Mouse (Mus musculus) olfactory bulb, adult 2 months (tissue): ENCODE measurements around the gene Adgrb2.

Source experiments
- CTCF ChIP-seq: fragments of 200-500 bp; IDR thresholded peaks from 2 replicates; pipeline ENCODE4 v1.5.1; 2012; ENCODE audit warnings: low read depth, mild to moderate bottlenecking, low read length, moderate library complexity; ENCODE audit not compliant: insufficient read depth
- POLR2A ChIP-seq: fragments of 200-500 bp; IDR thresholded peaks from 2 replicates; pipeline ENCODE4 v1.6.1; 2012; ENCODE audit warnings: mild to moderate bottlenecking, low read depth, low read length, moderate library complexity; ENCODE audit not compliant: insufficient read depth

- TF ChIP-seq CTCF (no peak), POLR2A (no peak)
Observed at GRCm38 (mm10) chr4:130070523-130070922, 85.9 kb downstream of the Adgrb2 start.
